Mouse (Mus musculus) cortical plate, adult 2 months (tissue): Measurements from ENCODE around the gene Mbnl2. TPM values are rescaled to one million over a fixed set of nuclear protein-coding genes. Genes with fewer than 3 reads are reported as not detected.

Experiments used
- H3K27ac ChIP-seq: fragments of 200-500 bp; 2 replicates; pipeline ENCODE4 v1.5.1; 2012; ENCODE audit warnings: low read length, control low read depth, inconsistent platforms; ENCODE audit not compliant: insufficient read depth
- H3K4me1 ChIP-seq: fragments of 200-500 bp; 2 replicates; pipeline ENCODE4 v1.6.1; 2011; ENCODE audit warnings: low read length; ENCODE audit not compliant: control insufficient read depth, insufficient read depth
- H3K4me3 ChIP-seq: fragments of 200-500 bp; 2 replicates; pipeline ENCODE4 v1.5.1; 2011; ENCODE audit warnings: mild to moderate bottlenecking, low read length, control low read depth; ENCODE audit not compliant: insufficient read depth
- CTCF ChIP-seq: fragments of 200-500 bp; IDR thresholded peaks from 2 replicates; pipeline ENCODE4 v1.5.1; 2011; ENCODE audit warnings: mild to moderate bottlenecking, control low read depth, low read length; ENCODE audit not compliant: insufficient read depth; ENCODE audit errors: extremely low read depth
- POLR2A ChIP-seq: fragments of 200-500 bp; IDR thresholded peaks from 2 replicates; pipeline ENCODE4 v1.6.1; 2011; ENCODE audit warnings: mild to moderate bottlenecking, low read length, control low read depth; ENCODE audit not compliant: insufficient read depth; ENCODE audit errors: extremely low read depth
- polyA plus RNA-seq: library from polyadenylated mRNA; depleted of rRNA; stranded (reverse); fragments of >200 nt; gene quantifications from 2 replicates; pipeline ENCODE4 v1.2.3, GENCODE M21; 2012

The Mbnl2 gene
- polyA plus RNA-seq, 1 experiment, result 148 TPM

- peak overlapping the region; percentile 45 for H3K27ac ChIP-seq
These were observed 99.3 kb downstream of the Mbnl2 start for GRCm38 (mm10) chr14:120374786-120375185.

GRCm38 (mm10) chr14:120377192-120377591 is 101.7 kb downstream of the Mbnl2 start:
- no peak for TF ChIP-seq POLR2A
- Histone ChIP-seq H3K4me3 (no peak overlapping the region), H3K27ac (no peak overlapping the region), H3K4me1 (peaks cover 12% of the 10 kb centered on the region)

More at GRCm38 (mm10) chr14:120374786-120375185, 99.3 kb downstream of the Mbnl2 start:
- no peak for TF ChIP-seq CTCF
- no peak for TF ChIP-seq POLR2A
- Histone ChIP-seq H3K4me3 (no peak overlapping the region), H3K4me1 (peaks cover 20% of the 10 kb centered on the region)

DNA sequence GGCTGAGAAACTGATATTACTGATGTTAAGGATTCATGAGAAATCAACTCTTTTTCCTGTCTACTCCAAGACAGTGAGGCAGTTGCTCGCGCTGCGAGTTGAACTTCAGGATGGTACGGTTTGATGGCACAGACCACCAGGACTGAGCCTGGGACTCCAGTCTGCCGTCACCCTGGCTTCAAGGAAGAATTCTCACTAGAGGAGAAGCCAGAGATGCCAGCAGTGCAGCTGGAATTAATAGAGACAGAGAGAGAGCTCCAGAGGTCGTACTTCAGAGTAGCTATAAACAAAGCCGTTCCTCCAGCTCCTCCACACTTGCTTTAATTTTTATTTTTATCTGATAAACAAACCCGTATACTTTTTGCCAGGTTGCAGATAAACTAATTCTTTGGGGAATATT is 102.5 kb downstream of the Mbnl2 start:
- no peak overlapping the region for H3K27ac ChIP-seq
- no peak overlapping the region for H3K4me3 ChIP-seq
- no peak for TF ChIP-seq POLR2A
- TF ChIP-seq CTCF, result no peak
- H3K4me1 ChIP-seq, result peaks cover 8% of the 10 kb centered on the region

- TF ChIP-seq POLR2A (no peak), CTCF (no peak)
- no peak overlapping the region for H3K27ac ChIP-seq
- H3K4me1 ChIP-seq, result peaks cover 4% of the 10 kb centered on the region
- H3K4me3 ChIP-seq, result no peak overlapping the region
These were observed 104.2 kb downstream of the Mbnl2 start for GRCm38 (mm10) chr14:120379716-120380115.

GRCm38 (mm10) chr14:120381378-120382134 is 106.1 kb downstream of the Mbnl2 start:
- TF ChIP-seq POLR2A (no peak), CTCF (no peak)
- Histone ChIP-seq H3K4me1 (peaks cover 2% of the 10 kb centered on the region; the same call in 1 of the 2 replicates), H3K4me3 (no peak overlapping the region), H3K27ac (no peak overlapping the region)

DNA sequence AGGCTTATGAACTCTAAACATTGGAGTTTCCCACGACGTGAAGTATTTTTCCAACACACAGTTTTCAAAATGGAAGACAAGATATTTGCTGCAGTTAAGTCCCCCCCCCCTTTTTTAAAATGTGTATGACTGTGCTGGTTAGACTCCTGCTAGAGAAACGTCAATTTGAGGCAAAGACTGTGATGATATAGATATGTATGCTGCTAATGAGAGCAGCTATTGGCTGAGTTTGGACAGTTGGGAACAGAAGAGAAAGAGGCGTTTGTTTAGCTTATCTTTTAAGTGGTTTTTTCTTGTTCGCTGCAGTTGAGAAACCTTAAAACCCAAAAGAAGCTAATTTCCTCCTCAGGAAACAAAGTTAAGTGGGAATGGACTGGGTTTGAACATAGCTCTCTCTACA is 106.7 kb downstream of the Mbnl2 start:
- Histone ChIP-seq H3K4me1 (peaks cover 6% of the 10 kb centered on the region; the same call in 1 of the 2 replicates), H3K27ac (no peak overlapping the region), H3K4me3 (no peak overlapping the region)
- TF ChIP-seq POLR2A (no peak), CTCF (no peak)

DNA sequence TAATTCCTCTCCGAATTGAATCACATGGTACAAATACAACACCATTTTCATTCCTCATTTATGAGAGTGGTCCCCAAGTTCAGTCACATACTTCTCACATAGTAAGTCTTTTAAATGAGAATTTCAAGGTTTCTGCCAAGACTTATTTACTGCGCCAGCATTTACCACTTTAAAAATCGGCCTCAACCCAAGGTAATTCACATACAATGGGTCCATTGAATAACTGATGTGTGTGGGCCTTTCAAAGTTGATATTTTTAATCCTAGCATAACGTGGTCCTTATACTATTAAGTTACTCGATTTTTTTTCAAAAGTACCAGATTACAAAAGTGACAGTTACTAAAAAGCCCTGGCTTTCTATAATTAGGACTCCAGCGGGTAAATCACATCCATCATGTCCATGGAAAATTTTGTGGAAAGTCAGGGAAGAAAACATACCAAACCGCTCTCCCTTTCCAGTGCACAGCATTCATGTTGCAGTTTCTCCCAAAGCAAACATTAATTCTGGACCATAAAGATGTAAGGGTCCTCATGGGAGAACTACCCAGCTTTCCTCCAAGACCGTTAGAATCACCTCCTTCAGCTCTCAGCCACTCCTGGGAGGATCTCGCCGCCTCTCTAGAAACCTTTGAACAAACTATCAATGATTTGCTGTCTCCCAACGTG is 107.8 kb downstream of the Mbnl2 start:
- Histone ChIP-seq H3K4me1 (peaks cover 9% of the 10 kb centered on the region; the same call in 1 of the 2 replicates), H3K4me3 (no peak overlapping the region), H3K27ac (no peak overlapping the region)
- TF ChIP-seq POLR2A (no peak), CTCF (no peak)

DNA sequence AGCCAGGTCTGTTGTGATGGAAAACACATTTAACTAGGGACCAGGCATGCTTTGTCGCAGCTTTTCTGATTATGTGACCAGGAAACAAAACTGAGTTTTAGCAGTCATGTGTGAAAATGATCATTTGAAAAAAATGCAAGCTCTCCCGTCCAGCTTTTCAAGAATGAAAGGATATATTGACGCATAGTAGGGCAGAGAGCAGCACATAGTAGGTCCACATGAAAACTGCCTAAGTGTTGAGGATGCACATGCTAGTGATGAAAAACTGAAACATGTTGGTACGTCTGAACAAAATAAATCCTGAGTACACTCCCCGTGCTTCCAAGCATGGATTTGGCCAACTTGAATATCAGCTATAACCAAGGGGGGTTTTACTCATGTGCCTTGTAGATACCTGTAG is 109.1 kb downstream of the Mbnl2 start:
- no peak for TF ChIP-seq POLR2A
- TF ChIP-seq CTCF, result no peak
- Histone ChIP-seq H3K27ac (no peak overlapping the region), H3K4me1 (peaks cover 11% of the 10 kb centered on the region; the same call in 1 of the 2 replicates), H3K4me3 (no peak overlapping the region)

GRCm38 (mm10) chr14:120387293-120387692 is 111.8 kb downstream of the Mbnl2 start:
- H3K4me1 ChIP-seq, result peaks cover 13% of the 10 kb centered on the region; the same call in 1 of the 2 replicates
- peak overlapping the region; percentile 17; the same call in 1 of the 2 replicates for H3K27ac ChIP-seq
- no peak overlapping the region for H3K4me3 ChIP-seq
- TF ChIP-seq POLR2A (no peak), CTCF (no peak)

DNA sequence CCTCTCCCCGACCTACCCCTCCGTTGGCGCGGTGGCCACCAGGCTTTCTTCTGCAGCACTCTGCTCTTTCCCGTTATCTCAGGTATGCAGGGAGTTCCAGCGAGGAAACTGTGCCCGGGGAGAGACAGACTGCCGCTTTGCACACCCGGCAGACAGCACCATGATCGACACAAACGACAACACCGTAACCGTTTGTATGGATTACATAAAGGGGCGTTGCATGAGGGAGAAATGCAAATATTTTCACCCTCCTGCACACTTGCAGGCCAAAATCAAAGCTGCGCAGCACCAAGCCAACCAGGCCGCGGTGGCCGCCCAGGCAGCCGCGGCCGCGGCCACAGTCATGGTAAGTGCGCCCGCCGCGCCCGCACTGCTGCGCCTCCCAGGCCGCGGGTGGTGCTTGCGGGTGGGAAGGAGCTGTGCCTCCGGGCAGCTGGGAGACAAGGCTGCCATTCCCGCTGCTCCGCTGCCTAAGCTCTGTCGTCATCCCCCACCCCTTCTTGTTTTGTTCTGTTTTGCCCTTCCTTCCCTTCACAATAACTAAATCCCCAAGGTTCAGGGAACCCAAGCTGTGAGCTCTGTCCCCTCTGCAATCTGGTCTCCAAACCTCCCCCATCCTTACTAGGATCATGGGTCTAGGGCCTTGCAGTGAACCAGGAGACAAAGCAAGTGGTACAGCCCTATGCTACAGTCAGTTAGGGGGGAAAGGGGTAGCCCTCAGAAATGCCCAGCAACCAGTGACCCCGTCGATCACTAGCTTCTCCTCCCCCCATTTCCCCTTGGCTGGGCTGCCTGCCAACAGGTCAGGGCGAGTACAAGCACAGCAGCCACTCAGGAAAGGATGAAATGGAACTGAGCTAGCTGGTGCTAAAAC is 113.6 kb downstream of the Mbnl2 start:
- peak overlapping the region; percentile 93 for H3K27ac ChIP-seq
- peaks cover 13% of the 10 kb centered on the region; the same call in 1 of the 2 replicates for H3K4me1 ChIP-seq
- TF ChIP-seq POLR2A (no peak), CTCF (no peak)
- H3K4me3 ChIP-seq, result peak overlapping the region; percentile 32
